In genomic region chr2:156126992-156127391, GRCm38 (mm10) we compare ENCODE assay signal across 8 mouse cellular contexts. TPM values are rescaled to one million over a fixed set of nuclear protein-coding genes. Genes with fewer than 3 reads are reported as not detected.
DNase-seq lines count a peak whose midpoint lies in the region; ATAC-seq and TF ChIP-seq lines count a peak whose summit lies in the region.

TSS of gene Gm28036 (minus strand) at chr2:156127092.

- no peak for TF ChIP-seq CTCF in lung, embryonic 14.5 days (IDR thresholded peaks at IDR 0.05; ENCODE audit: low read depth)
- no peak for TF ChIP-seq CTCF in lung, adult 2 months (IDR thresholded peaks at IDR 0.05; ENCODE audit: insufficient read depth, low read length)

- 93% methylated on average over 5 of the region's 5 CpGs for WGBS in lung, embryonic 14.5 days
- 93% methylated on average over 5 of the region's 5 CpGs for WGBS in lung, adult 2 months
- 94% methylated on average over 5 of the region's 5 CpGs for WGBS in forebrain, embryonic 10.5 days
- 93% methylated on average over 5 of the region's 5 CpGs for WGBS in neural tube, embryonic 15.5 days

- no peak for DNase-seq in lung, embryonic 14.5 days
- DNase-seq in lung, adult 2 months, result no peak
- no peak for DNase-seq in forebrain, embryonic 10.5 days (ENCODE audit: extremely low spot score, low spot score)
- DNase-seq in layer of hippocampus, postnatal 10 days (ENCODE audit: low spot score in 2 of 2), result no peak
- no peak for DNase-seq in spleen, postnatal 14 days (ENCODE audit: low spot score in 2 of 2)
- DNase-seq in Muller cell, postnatal 12 days (ENCODE audit: inconsistent ontology term), result no peak

- TF ChIP-seq POLR2A in lung, adult 2 months (IDR thresholded peaks at IDR 0.05; ENCODE audit: borderline replicate concordance, extremely low read depth, low read depth, low read length), result no peak

- H3K27ac ChIP-seq in lung, embryonic 14.5 days (ENCODE audit: low read depth), result no peak within 1 kb of the TSS
- no peak within 1 kb of the TSS for H3K27ac ChIP-seq in forebrain, embryonic 10.5 days
- no peak within 1 kb of the TSS for H3K27ac ChIP-seq in neural tube, embryonic 15.5 days (replicated peaks)

- no peak within 1 kb of the TSS for H3K4me2 ChIP-seq in lung, embryonic 14.5 days
- no peak within 1 kb of the TSS for H3K4me2 ChIP-seq in neural tube, embryonic 15.5 days

- no peak for ATAC-seq in lung, embryonic 14.5 days (ENCODE audit: insufficient read depth)
- ATAC-seq in neural tube, embryonic 15.5 days (ENCODE audit: low FRiP score), result no peak
- no peak for ATAC-seq in frontal cortex, adult (ENCODE audit: low TSS enrichment)

- no peaks in the 10 kb centered on the region for H3K9me3 ChIP-seq in lung, embryonic 14.5 days (ENCODE audit: low read depth, low read length)
- no peaks in the 10 kb centered on the region for H3K9me3 ChIP-seq in forebrain, embryonic 10.5 days
- no peaks in the 10 kb centered on the region for H3K9me3 ChIP-seq in neural tube, embryonic 15.5 days (replicated peaks)

- H3K9ac ChIP-seq in lung, embryonic 14.5 days, result no peak within 1 kb of the TSS
- no peak within 1 kb of the TSS for H3K9ac ChIP-seq in neural tube, embryonic 15.5 days (replicated peaks)

- H3K4me3 ChIP-seq in lung, embryonic 14.5 days (ENCODE audit: low read depth, low read length), result no peak within 1 kb of the TSS
- H3K4me3 ChIP-seq in lung, adult 2 months (replicated peaks; ENCODE audit: extremely low read depth, low read depth, low read length), result no peak within 1 kb of the TSS
- no peak within 1 kb of the TSS for H3K4me3 ChIP-seq in forebrain, embryonic 10.5 days
- H3K4me3 ChIP-seq in neural tube, embryonic 15.5 days (replicated peaks), result no peak within 1 kb of the TSS

- peaks cover 40% of the 10 kb centered on the region; the same call in 1 of the 2 replicates for H3K36me3 ChIP-seq in lung, embryonic 14.5 days (ENCODE audit: insufficient read depth)
- H3K36me3 ChIP-seq in forebrain, embryonic 10.5 days (replicated peaks), result peaks cover 62% of the 10 kb centered on the region
- H3K36me3 ChIP-seq in neural tube, embryonic 15.5 days, result peaks cover 23% of the 10 kb centered on the region

- no peaks in the 10 kb centered on the region for H3K4me1 ChIP-seq in lung, embryonic 14.5 days (ENCODE audit: insufficient read depth)
- H3K4me1 ChIP-seq in lung, adult 2 months (ENCODE audit: control insufficient read depth, insufficient read depth, low read length), result no peaks in the 10 kb centered on the region
- H3K4me1 ChIP-seq in forebrain, embryonic 10.5 days, result no peaks in the 10 kb centered on the region
- no peaks in the 10 kb centered on the region for H3K4me1 ChIP-seq in neural tube, embryonic 15.5 days

- no peaks in the 10 kb centered on the region for H3K27me3 ChIP-seq in lung, embryonic 14.5 days (ENCODE audit: insufficient read depth, low read length)
- H3K27me3 ChIP-seq in forebrain, embryonic 10.5 days (ENCODE audit: poor library complexity, severe bottlenecking), result no peaks in the 10 kb centered on the region
- H3K27me3 ChIP-seq in neural tube, embryonic 15.5 days (replicated peaks), result no peaks in the 10 kb centered on the region

RNA-seq across cellular contexts. Expression of gene Gm28036, which starts in this region (rescaled TPM):
- polyA plus RNA-seq in lung, embryonic 14.5 days (2014; fragmentation: Nextera tagmentation; extraction: Ambion mirVana), result 11.0 and 16.6 TPM in 2 replicates
- polyA plus RNA-seq in lung, adult 2 months (2012; rRNA removed), result 5.1 and 6.5 TPM in 2 replicates
- 20.7 TPM in 2 replicates for polyA plus RNA-seq in forebrain, embryonic 10.5 days (2016; fragmentation: Nextera tagmentation; extraction: Ambion mirVana)
- total RNA-seq in layer of hippocampus, postnatal 10 days (2021), result 10 to 100 TPM; 21.7 to 24.7 TPM
- polyA plus RNA-seq in neural tube, embryonic 15.5 days (2015; fragmentation: Nextera tagmentation; extraction: Ambion mirVana), result 11.0 and 12.1 TPM in 2 replicates
